Mouse (Mus musculus) intestine, postnatal 0 days (tissue): ENCODE data around the gene Nptx2. TPM values are rescaled to one million over a fixed set of nuclear protein-coding genes. Genes with fewer than 3 reads are reported as not detected.

Experiments used
- ATAC-seq: fragments of 200-750 bp; cut with Nextera tagmentation; 2 replicates; pipeline ENCODE4 v1.8.0; 2017; ENCODE audit warnings: mild to moderate bottlenecking, moderate TSS enrichment, moderate library complexity
- H3K27ac ChIP-seq: fragments of 300-500 bp; sonication (generic); 2 replicates; pipeline ENCODE4 v1.5.1; 2014; ENCODE audit warnings: mild to moderate bottlenecking, low read depth, low read length, moderate library complexity
- H3K27me3 ChIP-seq: fragments of 300-500 bp; sonication (generic); replicated peaks from 2 replicates; pipeline ENCODE4 v1.6.1; 2014; ENCODE audit warnings: low read length, mixed read lengths; ENCODE audit not compliant: control insufficient read depth, insufficient read depth
- H3K36me3 ChIP-seq: fragments of 300-500 bp; sonication (generic); 2 replicates; pipeline ENCODE4 v1.6.1; 2014; ENCODE audit warnings: mild to moderate bottlenecking, moderate library complexity; ENCODE audit not compliant: control insufficient read depth, insufficient read depth
- H3K4me1 ChIP-seq: fragments of 300-500 bp; sonication (generic); replicated peaks from 2 replicates; pipeline ENCODE4 v1.6.1; 2014; ENCODE audit warnings: antibody characterized with exemption, low read length, mixed read lengths; ENCODE audit not compliant: control insufficient read depth, insufficient read depth
- H3K4me2 ChIP-seq: fragments of 300-500 bp; sonication (generic); replicated peaks from 2 replicates; pipeline ENCODE4 v1.6.1; 2014; ENCODE audit warnings: low read depth, mild to moderate bottlenecking, moderate library complexity
- H3K4me3 ChIP-seq: fragments of 300-500 bp; sonication (generic); 2 replicates; pipeline ENCODE4 v1.5.1; 2014; ENCODE audit warnings: low read depth, low read length
- H3K9ac ChIP-seq: fragments of 300-500 bp; sonication (generic); 2 replicates; pipeline ENCODE4 v1.6.1; 2014; ENCODE audit warnings: mild to moderate bottlenecking, low read depth, low read length
- H3K9me3 ChIP-seq: fragments of 300-500 bp; sonication (generic); 2 replicates; pipeline ENCODE4 v1.6.1; 2016; ENCODE audit warnings: mixed run types; ENCODE audit not compliant: control insufficient read depth
- CTCF ChIP-seq: sonication (generic); IDR thresholded peaks from 2 replicates; pipeline ENCODE4 v1.5.1; 2016; ENCODE audit warnings: low read depth, mild to moderate bottlenecking, control low read depth, antibody characterized with exemption, moderate library complexity
- WGBS: fragments of 180-500 bp; shearing (Covaris S2); extraction: QIAGEN DNeasy Blood & Tissue Kit; methylation state at CpG from one replicate; pipeline ENCODE4 v1.1.7; 2014; 5-methylcytosine and 5-hydroxymethylcytosine counted together
- polyA plus RNA-seq: library from polyadenylated mRNA; unstranded; fragments of >200 nt; fragmentation: Nextera tagmentation; extraction: Ambion mirVana; gene quantifications from 2 replicates; pipeline ENCODE4 v1.2.1, GENCODE M21; 2015

The Nptx2 gene
- polyA plus RNA-seq, 1 experiment from 2014 or later: 2.2 TPM

DNA sequence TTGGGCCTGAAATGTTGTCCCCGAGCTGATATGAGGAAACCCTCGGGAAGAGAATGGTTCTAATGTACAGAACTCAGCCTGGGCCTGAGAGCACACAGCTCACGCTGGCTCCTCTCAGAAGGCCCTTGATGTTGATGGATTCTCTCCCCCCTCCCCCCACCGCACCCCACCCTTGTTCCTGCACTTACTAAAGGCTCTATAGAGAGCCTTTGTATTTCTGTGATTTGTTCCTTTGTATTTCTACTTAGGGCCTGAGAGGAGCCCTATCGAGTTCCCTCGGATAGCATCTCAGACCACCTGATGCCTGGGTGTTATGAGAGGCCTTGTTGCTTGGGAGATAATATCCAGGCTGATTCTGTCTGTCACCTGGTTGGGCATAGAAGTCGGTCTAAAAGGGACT is 36.3 kb upstream of the Nptx2 start:
- TF ChIP-seq CTCF: no peak
- 67% methylated on average over 7 of the region's 7 CpGs for WGBS
- no peak for ATAC-seq
- H3K27ac ChIP-seq: no peak overlapping the region
- H3K27me3 ChIP-seq: no peaks in the 10 kb centered on the region
- H3K9me3 ChIP-seq: no peaks in the 10 kb centered on the region
- no peaks in the 10 kb centered on the region for H3K36me3 ChIP-seq
- no peak overlapping the region for H3K4me3 ChIP-seq
- no peak overlapping the region for H3K9ac ChIP-seq
- H3K4me2 ChIP-seq: no peak overlapping the region
- H3K4me1 ChIP-seq: no peaks in the 10 kb centered on the region

- no peak for ATAC-seq
- H3K27me3 ChIP-seq: no peaks in the 10 kb centered on the region
- H3K4me3 ChIP-seq: no peak overlapping the region
- no peak overlapping the region for H3K4me2 ChIP-seq
- H3K4me1 ChIP-seq: no peaks in the 10 kb centered on the region
- H3K36me3 ChIP-seq: no peaks in the 10 kb centered on the region
- H3K9ac ChIP-seq: no peak overlapping the region
- H3K9me3 ChIP-seq: no peaks in the 10 kb centered on the region
- no peak overlapping the region for H3K27ac ChIP-seq
- TF ChIP-seq CTCF: peak; percentile 59
- 68% methylated on average over 6 of the region's 6 CpGs for WGBS
Measured at GRCm38 (mm10) chr5:144514738-144515137, 31.0 kb upstream of the Nptx2 start.

DNA sequence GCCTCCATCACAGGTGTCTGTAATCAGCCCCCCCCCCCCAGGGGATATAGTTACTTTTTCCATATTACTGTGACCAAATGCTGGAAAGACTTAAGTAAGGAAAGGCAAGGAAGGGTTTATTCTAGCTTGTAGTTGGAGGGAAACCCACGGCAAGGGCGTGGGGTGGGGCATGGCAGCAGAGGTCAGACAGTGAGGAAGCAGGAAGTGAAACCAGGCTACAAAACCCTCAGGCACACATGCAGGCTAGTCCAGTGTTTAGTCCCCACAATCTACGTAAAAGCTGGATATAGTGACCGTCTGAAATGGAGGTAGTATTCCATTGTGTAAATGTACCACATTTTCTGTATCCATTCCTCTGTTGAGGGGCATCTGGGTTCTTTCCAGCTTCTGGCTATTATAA is 30.5 kb upstream of the Nptx2 start:
- no peak for TF ChIP-seq CTCF
- Histone ChIP-seq H3K9me3 (no peaks in the 10 kb centered on the region), H3K4me1 (no peaks in the 10 kb centered on the region), H3K9ac (no peak overlapping the region), H3K36me3 (no peaks in the 10 kb centered on the region), H3K27me3 (no peaks in the 10 kb centered on the region), H3K4me3 (no peak overlapping the region), H3K4me2 (no peak overlapping the region), H3K27ac (no peak overlapping the region)
- ATAC-seq: no peak
- 56% methylated on average over 4 of the region's 4 CpGs for WGBS

DNA sequence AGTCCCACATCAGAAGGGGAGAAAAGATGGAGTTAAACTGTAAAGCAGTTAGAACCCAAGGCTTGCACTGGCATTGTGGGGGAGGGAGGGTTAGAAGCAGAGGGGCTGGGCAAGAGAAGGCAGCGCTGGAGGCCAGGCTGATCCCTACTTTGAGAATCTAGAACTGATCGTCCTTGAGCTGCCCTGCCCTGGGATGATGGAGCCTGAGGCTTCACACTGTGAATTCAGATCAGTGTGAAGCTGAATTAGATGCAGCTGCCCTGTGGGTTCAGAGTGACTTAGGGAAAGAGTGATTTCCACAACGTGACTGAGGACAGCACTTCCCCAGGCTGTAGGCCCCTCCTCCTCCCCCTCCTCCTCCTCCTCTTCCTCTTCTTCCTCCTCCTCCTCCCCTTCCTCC is 25.6 kb upstream of the Nptx2 start:
- no peak for ATAC-seq
- H3K4me1 ChIP-seq: no peaks in the 10 kb centered on the region
- 62% methylated on average over 3 of the region's 3 CpGs for WGBS
- no peak overlapping the region for H3K4me3 ChIP-seq
- H3K27ac ChIP-seq: no peak overlapping the region
- no peak for TF ChIP-seq CTCF
- H3K9ac ChIP-seq: no peak overlapping the region
- H3K27me3 ChIP-seq: no peaks in the 10 kb centered on the region
- H3K4me2 ChIP-seq: no peak overlapping the region
- H3K36me3 ChIP-seq: no peaks in the 10 kb centered on the region
- no peaks in the 10 kb centered on the region for H3K9me3 ChIP-seq

GRCm38 (mm10) chr5:144524774-144525173 is 20.9 kb upstream of the Nptx2 start:
- no peak for ATAC-seq
- Histone ChIP-seq H3K36me3 (no peaks in the 10 kb centered on the region), H3K4me1 (no peaks in the 10 kb centered on the region), H3K27ac (no peak overlapping the region), H3K4me3 (no peak overlapping the region), H3K4me2 (no peak overlapping the region), H3K9ac (no peak overlapping the region), H3K27me3 (no peaks in the 10 kb centered on the region), H3K9me3 (no peaks in the 10 kb centered on the region)
- no peak for TF ChIP-seq CTCF
- 69% methylated on average over 10 of the region's 10 CpGs for WGBS

DNA sequence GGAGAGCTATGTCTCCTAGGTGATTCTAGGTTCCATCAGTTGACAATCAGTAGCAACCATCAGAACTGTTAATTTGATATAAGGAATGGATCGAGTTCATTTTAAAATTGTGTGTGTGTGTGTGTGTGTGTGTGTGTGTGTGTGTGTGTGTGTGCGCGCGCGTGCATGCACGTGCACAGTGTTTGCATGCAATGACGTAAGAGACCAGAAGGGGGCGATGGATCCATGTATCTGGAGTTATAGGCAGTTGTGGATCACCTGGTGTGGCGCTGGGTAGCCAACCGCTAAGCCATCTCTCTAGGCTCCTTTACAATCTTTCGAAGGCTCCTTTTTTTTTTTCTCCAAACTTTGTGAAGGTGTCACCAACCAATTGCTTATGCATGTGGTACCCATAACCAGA is 16.6 kb upstream of the Nptx2 start:
- 96% methylated on average over 11 of the region's 11 CpGs for WGBS
- H3K4me2 ChIP-seq: no peak overlapping the region
- TF ChIP-seq CTCF: no peak; the same call in 1 of the 2 replicates
- no peak overlapping the region for H3K27ac ChIP-seq
- no peaks in the 10 kb centered on the region for H3K4me1 ChIP-seq
- ATAC-seq: no peak
- H3K9ac ChIP-seq: no peak overlapping the region
- H3K27me3 ChIP-seq: no peaks in the 10 kb centered on the region
- H3K36me3 ChIP-seq: no peaks in the 10 kb centered on the region
- H3K4me3 ChIP-seq: no peak overlapping the region
- H3K9me3 ChIP-seq: no peaks in the 10 kb centered on the region

- no peaks in the 10 kb centered on the region; the same call in 1 of the 2 replicates for H3K4me1 ChIP-seq
- no peak overlapping the region for H3K4me2 ChIP-seq
- no peaks in the 10 kb centered on the region for H3K9me3 ChIP-seq
- WGBS: 22% methylated on average over 12 of the region's 12 CpGs
- ATAC-seq: no peak
- no peak overlapping the region for H3K4me3 ChIP-seq
- H3K9ac ChIP-seq: no peak overlapping the region
- H3K36me3 ChIP-seq: no peaks in the 10 kb centered on the region
- peaks cover 42% of the 10 kb centered on the region for H3K27me3 ChIP-seq
- TF ChIP-seq CTCF: no peak
- H3K27ac ChIP-seq: no peak overlapping the region
Measured at GRCm38 (mm10) chr5:144542711-144543308, 2.9 kb upstream of the Nptx2 start.
